Mouse (Mus musculus) G1E (cell line): Measurements from ENCODE around the gene Serpinb8. TPM values are rescaled to one million over a fixed set of nuclear protein-coding genes. Genes with fewer than 3 reads are reported as not detected.

Source experiments
- ATAC-seq: 2 replicates; pipeline ENCODE4 v1.8.0; 2016; ENCODE audit warnings: mild to moderate bottlenecking; ENCODE audit not compliant: insufficient number of reproducible peaks, poor library complexity, low FRiP score, severe bottlenecking; ENCODE audit errors: extremely low read depth
- DNase-seq: peaks from one replicate; pipeline ENCODE4 v3.0.0; 2012; ENCODE audit warnings: low spot score
- H3K27me3 ChIP-seq: 2 replicates; pipeline ENCODE4 v1.6.1; 2012; ENCODE audit warnings: mild to moderate bottlenecking, low read length, inconsistent platforms; ENCODE audit not compliant: insufficient read depth
- H3K36me3 ChIP-seq: replicated peaks from 2 replicates; pipeline ENCODE3; 2012; ENCODE audit warnings: mild to moderate bottlenecking, inconsistent platforms
- H3K4me1 ChIP-seq: 2 replicates; pipeline ENCODE4 v1.6.1; 2012; ENCODE audit warnings: low read depth, low read length, inconsistent platforms, mixed read lengths; ENCODE audit not compliant: insufficient read depth
- H3K4me3 ChIP-seq: 2 replicates; pipeline ENCODE4 v1.5.1; 2012; ENCODE audit warnings: low read depth, mild to moderate bottlenecking, inconsistent platforms, low read length, moderate library complexity, mixed read lengths
- H3K9me3 ChIP-seq: replicated peaks from 2 replicates; pipeline ENCODE4 v1.6.1; 2012; ENCODE audit warnings: inconsistent platforms
- CTCF ChIP-seq: IDR thresholded peaks from 2 replicates; pipeline ENCODE4 v1.5.1; 2012; ENCODE audit warnings: low read depth, low read length, inconsistent platforms, mixed read lengths
- GATA1 ChIP-seq: IDR thresholded peaks from 2 replicates; pipeline ENCODE4 v1.6.1; 2012; ENCODE audit warnings: borderline replicate concordance, low read length, inconsistent platforms, mixed read lengths
- GATA2 ChIP-seq: IDR thresholded peaks from 2 replicates; pipeline ENCODE4 v1.6.1; 2012; ENCODE audit warnings: low read depth, low read length, inconsistent platforms, borderline replicate concordance
- POLR2AphosphoS5 ChIP-seq: IDR thresholded peaks from 2 replicates; pipeline ENCODE4 v1.6.1; 2012; ENCODE audit warnings: low read depth, low read length, inconsistent platforms; ENCODE audit not compliant: insufficient replicate concordance
- TAL1 ChIP-seq: conservative IDR thresholded peaks from 2 replicates; pipeline ENCODE4 v1.6.1; 2012; ENCODE audit warnings: low read depth, low read length, inconsistent platforms, mixed read lengths
- polyA plus RNA-seq: library from polyadenylated mRNA; stranded (reverse); fragments of >175 nt; gene quantifications from 2 replicates; pipeline ENCODE4 v1.2.3, GENCODE M21; 2012
- total RNA-seq, 2 experiments: library from RNA; stranded (forward) in 1 of 2; stranded (reverse) in 1 of 2; fragments of 200-1000 nt in 1 of 2; fragments of >200 nt in 1 of 2; fragmentation: Nextera tagmentation in 1 of 2; gene quantifications; 2 replicates each; pipeline ENCODE4 v1.2.3; 2014 to 2017

The Serpinb8 gene
- not detected in 2 replicates for total RNA-seq (2014; fragmentation: Nextera tagmentation)
- 0.05 TPM in 1 of 2 replicates, not detected in the other for total RNA-seq (2017)
- polyA plus RNA-seq: 0.02 TPM in 1 of 2 replicates, not detected in the other

DNA sequence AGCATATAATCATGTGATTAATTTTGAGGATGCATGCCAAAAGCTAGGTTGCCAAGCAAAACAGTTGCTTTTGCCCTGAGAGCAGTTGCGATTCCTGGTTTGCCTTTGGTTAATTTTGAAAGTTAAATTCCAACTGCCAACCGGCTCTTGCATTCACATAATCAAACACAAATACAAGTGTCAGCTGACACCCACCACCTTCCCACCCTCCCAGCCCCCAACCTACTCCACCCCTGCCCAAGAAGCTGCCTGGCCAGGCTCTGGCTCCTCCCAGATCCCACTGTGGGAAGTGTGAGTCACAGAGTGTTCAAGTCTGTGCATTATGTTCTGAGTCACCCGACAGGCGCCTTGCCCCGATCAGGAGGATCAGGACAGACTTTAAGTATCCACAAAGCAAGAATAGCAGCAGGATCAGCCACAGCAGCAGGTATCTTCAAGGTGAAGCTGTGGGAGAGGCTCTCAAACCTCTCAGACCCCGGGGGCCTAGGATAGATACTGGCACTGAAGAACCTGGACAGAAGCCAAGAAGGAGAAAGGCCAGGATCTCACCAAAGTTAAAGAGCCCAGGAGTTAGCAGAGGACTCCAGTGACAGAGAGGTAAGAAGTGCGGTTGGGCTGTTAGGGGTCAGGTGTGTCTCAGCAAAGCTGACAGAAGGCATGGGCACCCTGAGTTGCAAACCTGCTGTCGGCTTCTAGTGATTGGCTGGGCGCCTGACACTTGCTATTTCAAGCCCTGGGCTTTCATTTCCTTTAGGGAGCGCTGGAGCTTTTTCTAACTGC lies at the start of gene Serpinb8:
Gene Serpinb8, plus strand, starts transcription at position 316 of the 780 bp plus-strand sequence.
- H3K4me3 ChIP-seq: no peak within 1 kb of the TSS
- DNase-seq (no peak), ATAC-seq (no peak)
- H3K9me3 ChIP-seq: peaks cover 16% of the 10 kb centered on the region
- H3K4me1 ChIP-seq: no peaks in the 10 kb centered on the region
- no peak for TF ChIP-seq GATA2
- TF ChIP-seq TAL1: no peak
- no peak for TF ChIP-seq CTCF
- TF ChIP-seq POLR2AphosphoS5: no peak
- no peak for TF ChIP-seq GATA1
- no peaks in the 10 kb centered on the region for H3K36me3 ChIP-seq
- no peaks in the 10 kb centered on the region for H3K27me3 ChIP-seq

DNA sequence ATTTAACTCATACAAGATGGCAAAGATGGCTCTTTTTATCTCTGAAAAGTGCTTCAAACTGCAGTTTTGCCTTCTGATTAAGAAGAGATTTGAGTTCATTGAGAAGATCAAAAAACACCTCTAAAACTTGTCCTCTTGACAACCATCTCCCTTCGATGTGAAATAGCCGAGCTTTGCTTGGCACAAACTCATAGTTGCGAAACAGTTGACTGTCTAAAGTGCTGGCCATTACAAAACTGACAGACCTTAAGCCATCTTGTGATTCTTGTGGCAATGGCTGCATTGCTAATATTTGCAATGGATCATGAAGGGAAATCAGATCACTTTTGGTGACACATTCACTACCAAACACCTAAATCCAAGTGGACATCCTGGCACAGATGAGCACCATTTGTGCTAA lies 30.3 kb upstream of the Serpinb8 start:
- H3K4me3 ChIP-seq: no peak overlapping the region
- DNase-seq (no peak), ATAC-seq (no peak)
- H3K4me1 ChIP-seq: no peaks in the 10 kb centered on the region
- peaks cover 23% of the 10 kb centered on the region for H3K9me3 ChIP-seq
- no peak for TF ChIP-seq GATA2
- no peak for TF ChIP-seq CTCF
- TF ChIP-seq TAL1: no peak
- TF ChIP-seq GATA1: no peak
- no peak for TF ChIP-seq POLR2AphosphoS5
- H3K36me3 ChIP-seq: no peaks in the 10 kb centered on the region
- no peaks in the 10 kb centered on the region for H3K27me3 ChIP-seq

GRCm38 (mm10) chr1:107562110-107562509 lies 27.7 kb upstream of the Serpinb8 start:
- ATAC-seq: no peak
- H3K4me3 ChIP-seq: no peak overlapping the region
- TF ChIP-seq GATA1: no peak
- no peak for TF ChIP-seq CTCF
- TF ChIP-seq POLR2AphosphoS5: no peak
- no peak for TF ChIP-seq TAL1
- no peak for TF ChIP-seq GATA2
- H3K4me1 ChIP-seq: no peaks in the 10 kb centered on the region
- H3K9me3 ChIP-seq: peaks cover 10% of the 10 kb centered on the region
- H3K27me3 ChIP-seq: no peaks in the 10 kb centered on the region
- H3K36me3 ChIP-seq: no peaks in the 10 kb centered on the region
- DNase-seq: no peak

DNA sequence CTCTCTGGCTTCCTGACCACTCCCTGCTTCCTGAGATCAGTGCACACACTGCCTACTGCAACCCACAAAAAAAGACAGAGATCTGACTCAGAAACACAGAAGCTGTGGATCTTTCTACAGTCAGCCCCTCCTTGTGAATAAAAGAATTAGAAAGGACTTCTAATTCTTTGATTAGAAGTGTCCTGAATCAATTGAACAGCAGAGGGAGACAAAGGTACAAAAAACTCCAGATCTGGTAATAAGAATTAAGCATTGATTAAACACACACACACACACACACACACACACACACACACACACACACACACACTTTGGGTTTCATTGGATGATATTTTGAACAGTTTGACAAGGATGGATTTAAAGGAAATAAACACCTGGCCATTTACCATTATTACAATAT lies 24.2 kb upstream of the Serpinb8 start:
- Histone ChIP-seq H3K36me3 (no peaks in the 10 kb centered on the region), H3K9me3 (peaks cover 10% of the 10 kb centered on the region), H3K4me3 (no peak overlapping the region), H3K27me3 (no peaks in the 10 kb centered on the region), H3K4me1 (no peaks in the 10 kb centered on the region)
- TF ChIP-seq GATA1: no peak
- no peak for DNase-seq
- no peak for ATAC-seq

GRCm38 (mm10) chr1:107576094-107576493 lies 13.7 kb upstream of the Serpinb8 start:
- peaks cover 7% of the 10 kb centered on the region; the same call in 1 of the 2 replicates for H3K9me3 ChIP-seq
- no peaks in the 10 kb centered on the region for H3K36me3 ChIP-seq
- H3K27me3 ChIP-seq: no peaks in the 10 kb centered on the region
- no peak for ATAC-seq
- TF ChIP-seq TAL1 (no peak), CTCF (no peak), GATA1 (no peak), GATA2 (no peak), POLR2AphosphoS5 (no peak)
- DNase-seq: no peak
- no peaks in the 10 kb centered on the region for H3K4me1 ChIP-seq
- no peak overlapping the region for H3K4me3 ChIP-seq

DNA sequence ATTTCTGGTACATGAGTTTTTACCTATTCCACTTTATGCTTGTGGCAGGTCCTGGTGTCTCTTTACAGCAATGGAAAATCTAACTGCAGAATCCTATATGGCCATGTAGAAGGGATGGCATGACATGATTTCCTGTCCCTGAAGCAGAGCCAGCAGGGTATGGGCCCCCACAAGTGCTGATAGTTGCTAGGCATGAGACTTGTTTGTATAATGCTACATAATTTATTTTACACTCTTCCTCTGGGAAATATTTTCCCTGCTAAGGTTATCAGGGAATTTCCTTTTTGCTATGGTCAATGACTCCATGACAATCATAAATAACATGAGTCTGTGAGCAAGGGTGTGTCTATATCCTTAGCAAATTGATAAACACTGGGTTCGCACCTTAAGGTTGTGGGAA lies 12.3 kb upstream of the Serpinb8 start:
- TF ChIP-seq TAL1 (no peak), GATA1 (no peak), GATA2 (no peak), CTCF (no peak), POLR2AphosphoS5 (no peak)
- H3K4me3 ChIP-seq: no peak overlapping the region
- peaks cover 9% of the 10 kb centered on the region; the same call in 1 of the 2 replicates for H3K9me3 ChIP-seq
- H3K27me3 ChIP-seq: no peaks in the 10 kb centered on the region
- H3K4me1 ChIP-seq: no peaks in the 10 kb centered on the region
- DNase-seq (no peak), ATAC-seq (no peak)
- H3K36me3 ChIP-seq: no peaks in the 10 kb centered on the region
